Mouse (Mus musculus): ENCODE measurements around the gene Gm3045. TPM values are rescaled to one million over a fixed set of nuclear protein-coding genes. Genes with fewer than 3 reads are reported as not detected.

Gene Gm3045
- total and polyA plus RNA-seq, 3 experiments, result not detected

DNA sequence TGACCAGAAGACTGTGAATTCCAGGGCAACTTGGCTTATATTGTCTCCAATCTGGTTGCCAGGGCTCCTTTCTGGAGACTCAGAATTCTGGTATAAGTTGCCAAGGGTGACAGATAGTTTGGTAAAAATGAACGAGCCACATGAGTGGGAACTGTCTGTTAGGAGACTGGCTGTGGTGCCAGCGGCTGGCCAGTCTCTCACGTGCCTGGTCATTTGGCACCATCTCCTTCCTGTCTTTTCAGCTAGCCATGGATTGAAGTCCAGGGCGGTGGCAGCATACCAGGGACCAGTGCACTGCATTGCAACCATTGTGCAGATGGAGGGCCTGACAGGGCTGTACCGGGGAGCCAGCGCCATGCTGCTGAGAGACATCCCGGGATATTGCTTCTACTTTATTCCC lies 36.9 kb downstream of the Gm3045 start:
- no peaks in the 10 kb centered on the region for H3K4me1 ChIP-seq (ENCODE audit: control insufficient read depth in 1 of 2, insufficient read depth in 2 of 2)
- in situ Hi-C loops (cut with MboI; ENCODE audit: low pct_ligation_motif_present, low pct_unique_long_range_greater_than_20kb, low sequenced_read_pairs) (no loop called here), dilution Hi-C loops (cut with MboI; ENCODE audit: extremely low pct_ligation_motif_present, extremely low pct_unique_long_range_greater_than_20kb, low sequenced_read_pairs) (no loop called here)
- H3K36me3 ChIP-seq (replicated peaks in 1 of 2; ENCODE audit: control insufficient read depth in 1 of 2, insufficient read depth in 1 of 2, low read length in 1 of 2), result no peaks in the 10 kb centered on the region
- no peak overlapping the region for H3K4me2 ChIP-seq (ENCODE audit: insufficient read depth, low read depth, poor library complexity, severe bottlenecking)
- no peak for DNase-seq (ENCODE audit: extremely low read depth)
- no peak overlapping the region for H3K27ac ChIP-seq (ENCODE audit: insufficient read depth, low read depth)
- no peaks in the 10 kb centered on the region for H3K79me2 ChIP-seq (replicated peaks; ENCODE audit: control insufficient read depth, extremely low read depth, insufficient read depth, poor library complexity, severe bottlenecking)
- H3K27me3 ChIP-seq (replicated peaks), result peaks cover 87% of the 10 kb centered on the region
- TF ChIP-seq MXI1 (IDR thresholded peaks at IDR 0.05; ENCODE audit: low read depth, low read length) (no peak), JUN (IDR thresholded peaks at IDR 0.05; ENCODE audit: insufficient read depth, low read depth, low read length) (no peak), HCFC1 (IDR thresholded peaks at IDR 0.05; ENCODE audit: low read depth, low read length) (no peak), RAD21 (IDR thresholded peaks at IDR 0.05; ENCODE audit: low read depth, low read length) (no peak), EP300 (IDR thresholded peaks at IDR 0.05; ENCODE audit: low read length) (no peak), JUND (conservative IDR thresholded peaks at IDR 0.05; ENCODE audit: low read depth, low read length) (no peak), MYC (IDR thresholded peaks at IDR 0.05; ENCODE audit: low read depth, low read length) (no peak), MEF2A (IDR thresholded peaks at IDR 0.05; ENCODE audit: borderline replicate concordance, low read depth, low read length) (no peak), CTCF (conservative IDR thresholded peaks at IDR 0.05 in 1 of 2, IDR thresholded peaks at IDR 0.05 in 1 of 2; ENCODE audit: low read depth in 2 of 2, low read length in 2 of 2) (no peak), MAX (IDR thresholded peaks at IDR 0.05; ENCODE audit: low read length) (no peak), PAX5 (IDR thresholded peaks at IDR 0.05; ENCODE audit: low read length) (no peak), UBTF (IDR thresholded peaks at IDR 0.05; ENCODE audit: low read depth, low read length) (no peak), NELFE (IDR thresholded peaks at IDR 0.05; ENCODE audit: low read depth, low read length) (no peak), USF2 (conservative IDR thresholded peaks at IDR 0.05; ENCODE audit: low read depth, low read length) (no peak), E2F4 (IDR thresholded peaks at IDR 0.05; ENCODE audit: insufficient replicate concordance, low read depth, low read length) (no peak), ETS1 (conservative IDR thresholded peaks at IDR 0.05; ENCODE audit: low read depth, low read length) (no peak), TCF12 (IDR thresholded peaks at IDR 0.05; ENCODE audit: low read depth, low read length) (no peak), ZC3H11A (IDR thresholded peaks at IDR 0.05; ENCODE audit: low read depth, low read length) (no peak)
- no peak overlapping the region for H3K9ac ChIP-seq (ENCODE audit: insufficient read depth, low read depth)
- no peaks in the 10 kb centered on the region for H3K9me3 ChIP-seq (replicated peaks; ENCODE audit: low read length)
- no peak overlapping the region for H3K4me3 ChIP-seq (replicated peaks in 1 of 3; ENCODE audit: low read depth in 2 of 3, low read length in 2 of 3, poor library complexity in 1 of 3)

- no peak overlapping the region for H3K9ac ChIP-seq (ENCODE audit: insufficient read depth, low read depth)
- no peak overlapping the region for H3K4me3 ChIP-seq (replicated peaks in 1 of 3; ENCODE audit: low read depth in 2 of 3, low read length in 2 of 3, poor library complexity in 1 of 3)
- TF ChIP-seq PAX5 (IDR thresholded peaks at IDR 0.05; ENCODE audit: low read length) (no peak), MYC (IDR thresholded peaks at IDR 0.05; ENCODE audit: low read depth, low read length) (no peak), UBTF (IDR thresholded peaks at IDR 0.05; ENCODE audit: low read depth, low read length) (no peak), CHD2 (IDR thresholded peaks at IDR 0.05; ENCODE audit: low read length) (no peak), SIN3A (IDR thresholded peaks at IDR 0.05; ENCODE audit: low read length) (no peak), RAD21 (IDR thresholded peaks at IDR 0.05; ENCODE audit: low read depth, low read length) (no peak), USF1 (IDR thresholded peaks at IDR 0.05; ENCODE audit: low read depth, low read length) (no peak), HCFC1 (IDR thresholded peaks at IDR 0.05; ENCODE audit: low read depth, low read length) (no peak), E2F4 (IDR thresholded peaks at IDR 0.05; ENCODE audit: insufficient replicate concordance, low read depth, low read length) (no peak), POLR2A (IDR thresholded peaks at IDR 0.05; ENCODE audit: low read depth, low read length) (no peak), MAFK (IDR thresholded peaks at IDR 0.05; ENCODE audit: insufficient replicate concordance, low read length) (no peak), NRF1 (IDR thresholded peaks at IDR 0.05; ENCODE audit: low read depth, low read length) (no peak), ZKSCAN1 (IDR thresholded peaks at IDR 0.05; ENCODE audit: borderline replicate concordance, low read depth, low read length) (no peak)
- peaks cover 88% of the 10 kb centered on the region for H3K27me3 ChIP-seq (replicated peaks)
- no peak overlapping the region for H3K27ac ChIP-seq (ENCODE audit: insufficient read depth, low read depth)
- H3K4me1 ChIP-seq (ENCODE audit: control insufficient read depth in 1 of 2, insufficient read depth in 2 of 2), result no peaks in the 10 kb centered on the region
- dilution Hi-C loops (cut with MboI; ENCODE audit: extremely low pct_ligation_motif_present, extremely low pct_unique_long_range_greater_than_20kb, low sequenced_read_pairs) (no loop called here), in situ Hi-C loops (cut with MboI; ENCODE audit: low pct_ligation_motif_present, low pct_unique_long_range_greater_than_20kb, low sequenced_read_pairs) (no loop called here)
- H3K4me2 ChIP-seq (ENCODE audit: insufficient read depth, low read depth, poor library complexity, severe bottlenecking), result no peak overlapping the region
- no peaks in the 10 kb centered on the region for H3K9me3 ChIP-seq (replicated peaks; ENCODE audit: low read length)
- no peaks in the 10 kb centered on the region for H3K36me3 ChIP-seq (replicated peaks in 1 of 2; ENCODE audit: control insufficient read depth in 1 of 2, insufficient read depth in 1 of 2, low read length in 1 of 2)
- no peak for DNase-seq (ENCODE audit: extremely low read depth)
- no peaks in the 10 kb centered on the region for H3K79me2 ChIP-seq (replicated peaks; ENCODE audit: control insufficient read depth, extremely low read depth, insufficient read depth, poor library complexity, severe bottlenecking)
Measured at GRCm38 (mm10) chr13:56463750-56464149, 37.4 kb downstream of the Gm3045 start.
